Mouse (Mus musculus): ENCODE results near the gene Kremen1. TPM values are rescaled to one million over a fixed set of nuclear protein-coding genes. Genes with fewer than 3 reads are reported as not detected.
A peak's percentile ranks its signal among the peaks of the same experiment; 100 is the strongest.

Gene Kremen1
- polyA plus RNA-seq, 1 experiment from 2014 or later = 24.2 TPM

DNA sequence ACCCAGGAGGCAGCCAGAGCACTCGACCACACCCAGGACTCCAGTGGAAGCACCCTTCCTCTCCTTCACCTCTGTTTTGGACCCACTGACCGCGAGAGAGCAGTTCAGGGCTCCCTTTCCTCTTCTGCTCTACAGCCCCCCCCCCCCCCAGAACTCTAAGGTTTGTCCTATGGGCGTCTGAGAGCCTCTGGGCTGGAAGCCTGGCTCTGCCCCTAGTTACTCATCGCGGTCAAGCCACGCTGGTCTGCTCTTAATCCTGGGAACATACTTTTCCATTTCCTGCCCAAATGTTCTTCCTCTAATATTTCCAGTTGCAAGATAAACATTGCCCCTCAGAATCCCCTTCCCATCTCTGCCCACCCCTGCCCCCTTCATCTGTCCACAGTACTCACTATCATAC, 15.9 kb downstream of the Kremen1 start:
- no peak for ATAC-seq (ENCODE audit: insufficient number of reproducible peaks, insufficient read depth, low FRiP score, low TSS enrichment, low read depth)
- no peaks in the 10 kb centered on the region for H3K9me3 ChIP-seq
- no peak overlapping the region for H3K9ac ChIP-seq (replicated peaks)
- peaks cover 32% of the 10 kb centered on the region for H3K4me1 ChIP-seq (replicated peaks)
- H3K27me3 ChIP-seq = no peaks in the 10 kb centered on the region
- peaks cover 15% of the 10 kb centered on the region; the same call in 1 of the 2 replicates for H3K36me3 ChIP-seq
- 82% methylated on average over 7 of the region's 7 CpGs for WGBS
- H3K4me2 ChIP-seq = no peak overlapping the region
- peak overlapping the region; percentile 78; the same call in 1 of the 2 replicates for H3K27ac ChIP-seq
- no peak overlapping the region for H3K4me3 ChIP-seq (replicated peaks)

DNA sequence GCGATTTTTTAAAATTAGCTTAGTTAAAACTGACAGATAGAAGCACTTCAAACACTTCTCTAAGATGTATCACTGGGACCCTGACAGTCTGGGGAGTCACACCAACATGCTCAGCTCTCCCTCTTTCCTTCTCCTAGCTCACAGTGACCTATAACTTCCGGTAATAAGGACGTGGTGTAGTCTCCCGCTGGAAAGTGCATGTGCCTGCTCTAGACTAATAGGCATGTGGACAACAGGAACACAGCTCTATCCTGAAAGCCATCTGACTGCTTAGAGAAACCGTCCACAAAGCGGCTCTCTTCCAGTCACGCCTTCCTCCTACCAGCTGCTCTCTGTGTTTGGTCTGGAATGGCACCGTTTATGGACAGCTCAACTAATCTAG, 16.6 kb downstream of the Kremen1 start:
- peak overlapping the region; percentile 53 for H3K4me2 ChIP-seq
- 0 out of 2 replicates have a peak, but pooled peaks have one; percentile 38 for ATAC-seq (ENCODE audit: insufficient number of reproducible peaks, insufficient read depth, low FRiP score, low TSS enrichment, low read depth)
- peaks cover 15% of the 10 kb centered on the region; the same call in 1 of the 2 replicates for H3K36me3 ChIP-seq
- peak overlapping the region; percentile 45; the same call in 1 of the 2 replicates for H3K9ac ChIP-seq (replicated peaks)
- H3K4me3 ChIP-seq (replicated peaks) = no peak overlapping the region
- H3K4me1 ChIP-seq (replicated peaks) = peaks cover 39% of the 10 kb centered on the region
- WGBS = 11% methylated on average over 8 of the region's 8 CpGs
- peak overlapping the region; percentile 78 for H3K27ac ChIP-seq
- no peaks in the 10 kb centered on the region for H3K27me3 ChIP-seq
- no peaks in the 10 kb centered on the region for H3K9me3 ChIP-seq

DNA sequence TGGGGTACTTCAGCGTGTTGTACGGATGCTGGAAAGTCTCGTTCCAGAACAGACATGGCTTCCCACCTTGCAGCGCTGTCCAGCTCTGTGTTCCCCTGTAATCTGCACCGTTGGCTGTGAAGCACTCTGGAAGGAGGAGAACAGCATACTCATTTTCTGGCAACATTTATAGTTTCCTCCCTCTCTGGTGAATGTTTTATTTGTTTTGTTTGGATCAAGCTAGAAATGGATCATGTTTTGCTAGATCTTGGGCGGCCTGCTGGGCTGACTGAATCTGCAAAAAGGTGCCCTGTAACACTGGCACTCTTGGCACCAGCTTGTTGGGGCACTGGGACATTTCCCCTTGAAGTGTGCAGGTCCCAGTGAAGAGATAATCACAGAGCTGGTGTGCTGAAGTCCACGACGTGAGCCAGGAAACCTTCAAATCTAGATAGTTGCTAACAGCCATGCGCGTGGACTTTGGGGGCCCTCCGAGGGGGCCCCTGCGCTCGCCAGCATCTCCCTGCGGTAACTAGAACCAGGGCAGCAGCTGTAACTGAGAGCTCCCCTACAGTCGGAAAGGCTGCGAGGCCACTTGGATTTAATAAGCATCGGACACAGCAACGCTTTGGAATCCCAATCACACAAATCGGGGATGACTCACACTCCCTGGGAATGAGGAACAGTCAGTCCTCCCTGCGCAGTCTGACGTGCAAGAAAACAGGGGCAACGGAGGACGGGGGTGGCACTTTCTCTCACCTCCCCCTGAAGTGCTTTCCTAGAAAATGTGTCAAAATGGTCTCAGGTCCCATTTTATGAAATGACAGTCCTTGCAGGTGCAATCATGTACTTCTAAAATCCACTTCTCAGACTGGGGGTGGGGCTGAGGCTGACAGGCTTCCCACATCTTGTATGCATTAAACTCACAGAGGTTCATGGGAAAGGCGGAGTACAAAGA, 17.3 kb downstream of the Kremen1 start:
- peak overlapping the region; percentile 16; the same call in 1 of the 2 replicates for H3K4me3 ChIP-seq (replicated peaks)
- peaks cover 15% of the 10 kb centered on the region; the same call in 1 of the 2 replicates for H3K36me3 ChIP-seq
- no peaks in the 10 kb centered on the region for H3K9me3 ChIP-seq
- no peak for ATAC-seq (ENCODE audit: insufficient number of reproducible peaks, insufficient read depth, low FRiP score, low TSS enrichment, low read depth)
- no peaks in the 10 kb centered on the region for H3K27me3 ChIP-seq
- 39% methylated on average over 24 of the region's 24 CpGs for WGBS
- H3K9ac ChIP-seq (replicated peaks) = peak overlapping the region; percentile 45; the same call in 1 of the 2 replicates
- H3K27ac ChIP-seq = peak overlapping the region; percentile 78
- H3K4me1 ChIP-seq (replicated peaks) = peaks cover 45% of the 10 kb centered on the region
- H3K4me2 ChIP-seq = peak overlapping the region; percentile 53

DNA sequence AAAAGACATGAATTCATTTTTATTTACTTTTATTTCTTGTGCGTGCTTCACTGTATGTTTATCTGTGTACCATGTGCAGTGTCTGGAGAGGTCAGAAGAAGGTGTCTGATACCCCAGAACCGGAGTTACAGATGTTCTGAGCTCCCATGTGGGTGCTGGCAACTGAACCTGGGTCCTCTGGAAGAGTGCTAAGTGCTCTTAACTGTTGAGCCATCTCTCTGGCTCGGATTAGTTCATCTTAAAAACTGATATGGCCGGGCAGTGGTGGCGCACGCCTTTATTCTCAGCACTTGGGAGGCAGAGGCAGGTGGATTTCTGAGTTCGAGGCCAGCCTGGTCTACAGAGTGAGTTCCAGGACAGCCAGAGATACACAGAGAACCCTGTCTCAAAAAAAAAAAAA, 18.1 kb downstream of the Kremen1 start:
- 94% methylated on average over 7 of the region's 7 CpGs for WGBS
- Histone ChIP-seq H3K4me1 (replicated peaks) (peaks cover 40% of the 10 kb centered on the region), H3K4me2 (no peak overlapping the region), H3K36me3 (peaks cover 16% of the 10 kb centered on the region; the same call in 1 of the 2 replicates), H3K9me3 (no peaks in the 10 kb centered on the region), H3K9ac (replicated peaks) (no peak overlapping the region), H3K4me3 (replicated peaks) (no peak overlapping the region), H3K27ac (no peak overlapping the region), H3K27me3 (no peaks in the 10 kb centered on the region)
- no peak for ATAC-seq (ENCODE audit: insufficient number of reproducible peaks, insufficient read depth, low FRiP score, low TSS enrichment, low read depth)

DNA sequence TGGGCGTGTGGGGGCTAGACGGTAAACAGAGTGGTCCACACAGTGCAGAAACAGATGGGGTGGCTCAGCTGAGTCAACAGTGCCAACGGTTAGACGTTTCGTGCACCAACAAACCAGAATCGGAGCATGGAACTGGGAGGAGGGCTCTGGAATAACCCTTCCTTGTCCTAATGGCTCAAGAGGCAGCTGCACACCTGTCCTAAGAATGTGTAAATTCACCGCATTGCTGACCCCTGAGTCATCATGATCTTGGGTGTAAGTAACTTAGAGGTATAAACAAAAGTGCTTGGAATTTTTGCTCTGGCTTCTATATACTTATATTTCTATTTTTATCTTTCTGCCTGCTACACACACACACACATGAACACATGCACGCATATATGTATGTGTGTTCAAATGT, 19.2 kb downstream of the Kremen1 start:
- Histone ChIP-seq H3K9me3 (no peaks in the 10 kb centered on the region), H3K36me3 (peaks cover 27% of the 10 kb centered on the region), H3K27ac (0 out of 2 replicates have a peak overlapping the region, but pooled peaks have one; percentile 7), H3K4me3 (replicated peaks) (no peak overlapping the region), H3K4me1 (replicated peaks) (peaks cover 40% of the 10 kb centered on the region), H3K27me3 (no peaks in the 10 kb centered on the region), H3K9ac (replicated peaks) (no peak overlapping the region), H3K4me2 (no peak overlapping the region)
- ATAC-seq (ENCODE audit: insufficient number of reproducible peaks, insufficient read depth, low FRiP score, low TSS enrichment, low read depth) = no peak
- WGBS = 92% methylated on average over 8 of the region's 8 CpGs

DNA sequence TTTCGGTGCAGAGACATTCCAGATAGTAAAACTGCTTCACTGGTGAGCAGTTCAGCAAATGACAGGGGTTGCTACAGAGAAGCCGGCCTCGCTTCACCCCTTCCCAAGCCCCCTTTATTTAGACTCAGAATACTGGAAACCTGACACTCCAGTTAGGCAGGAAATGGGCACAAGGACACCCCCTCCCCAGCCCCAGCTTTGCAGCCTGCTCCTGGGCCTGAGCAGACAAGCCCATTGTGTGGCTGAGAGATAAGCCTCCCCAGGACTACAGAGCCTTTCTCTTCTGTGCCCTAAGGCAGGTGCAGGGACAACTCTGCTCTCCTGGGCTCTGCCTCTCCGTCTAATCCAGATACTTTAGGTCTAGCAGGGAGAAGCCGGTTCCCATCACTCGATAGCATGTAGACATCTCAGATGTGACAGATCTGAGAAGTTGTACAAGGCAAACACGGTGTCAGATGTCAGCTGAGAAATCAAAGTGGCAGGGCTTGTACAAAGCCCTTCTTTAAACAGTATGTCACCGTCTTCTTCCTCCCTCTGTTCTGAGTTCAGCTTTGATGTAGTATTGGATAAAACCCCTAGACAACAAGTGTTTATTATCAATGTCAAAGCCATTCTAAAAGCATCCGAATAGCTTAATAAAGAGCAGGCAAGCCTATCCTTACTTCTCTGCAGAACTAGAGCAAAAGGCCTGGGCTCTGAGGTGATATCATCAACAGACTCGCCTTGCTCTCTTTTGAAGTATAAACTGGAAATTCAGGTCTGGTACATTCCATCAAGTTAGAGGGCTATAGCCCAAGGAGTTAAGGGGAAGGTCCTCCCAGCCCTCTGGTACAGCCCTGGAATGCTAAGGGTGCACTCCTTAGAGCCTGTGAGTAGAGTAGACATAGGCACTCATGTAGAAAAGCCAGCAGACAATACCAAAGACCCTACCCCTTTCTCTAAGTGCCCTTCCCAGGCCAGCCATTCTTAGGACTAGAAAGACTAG, 21.4 kb downstream of the Kremen1 start:
- no peaks in the 10 kb centered on the region for H3K9me3 ChIP-seq
- H3K9ac ChIP-seq (replicated peaks) = no peak overlapping the region
- no peaks in the 10 kb centered on the region for H3K27me3 ChIP-seq
- H3K27ac ChIP-seq = peak overlapping the region; percentile 72
- ATAC-seq (ENCODE audit: insufficient number of reproducible peaks, insufficient read depth, low FRiP score, low TSS enrichment, low read depth) = peak; percentile 37
- H3K36me3 ChIP-seq = peaks cover 30% of the 10 kb centered on the region
- H3K4me1 ChIP-seq (replicated peaks) = peaks cover 34% of the 10 kb centered on the region
- peak overlapping the region; percentile 33 for H3K4me2 ChIP-seq
- H3K4me3 ChIP-seq (replicated peaks) = no peak overlapping the region
- WGBS = 7% methylated on average over 10 of the region's 10 CpGs

DNA sequence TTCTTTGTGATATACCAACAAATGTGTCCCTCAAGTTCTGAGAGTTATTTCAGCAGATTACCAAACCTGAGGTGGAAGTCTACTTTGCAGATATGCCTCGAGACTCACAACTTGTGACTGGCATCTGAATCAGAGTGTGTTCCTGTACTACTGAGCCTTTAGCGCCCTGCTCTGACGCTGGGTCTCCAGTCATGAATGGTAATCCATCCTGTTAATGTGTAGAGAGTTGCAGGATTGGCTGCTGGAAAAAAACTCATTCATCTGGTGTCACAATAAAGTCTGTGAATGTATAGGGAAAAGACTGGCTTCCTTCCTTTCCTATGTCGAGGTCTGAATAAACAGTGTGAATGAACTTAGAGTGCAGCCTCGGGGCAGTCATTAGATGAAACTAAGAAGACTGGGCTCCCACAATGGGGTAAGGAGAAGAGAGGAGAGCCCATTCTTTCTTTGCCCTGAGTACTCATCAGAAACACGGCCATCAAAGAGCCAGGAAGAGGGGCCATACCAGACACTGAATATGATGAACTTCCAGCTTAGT, 41.4 kb downstream of the Kremen1 start:
- WGBS = 71% methylated on average over 6 of the region's 6 CpGs
- no peak overlapping the region for H3K9ac ChIP-seq (replicated peaks)
- no peak overlapping the region for H3K4me3 ChIP-seq (replicated peaks)
- ATAC-seq (ENCODE audit: insufficient number of reproducible peaks, insufficient read depth, low FRiP score, low TSS enrichment, low read depth) = no peak
- no peaks in the 10 kb centered on the region for H3K9me3 ChIP-seq
- no peak overlapping the region for H3K27ac ChIP-seq
- no peak overlapping the region for H3K4me2 ChIP-seq
- no peaks in the 10 kb centered on the region for H3K27me3 ChIP-seq
- H3K36me3 ChIP-seq = no peaks in the 10 kb centered on the region
- H3K4me1 ChIP-seq (replicated peaks) = peaks cover 12% of the 10 kb centered on the region

DNA sequence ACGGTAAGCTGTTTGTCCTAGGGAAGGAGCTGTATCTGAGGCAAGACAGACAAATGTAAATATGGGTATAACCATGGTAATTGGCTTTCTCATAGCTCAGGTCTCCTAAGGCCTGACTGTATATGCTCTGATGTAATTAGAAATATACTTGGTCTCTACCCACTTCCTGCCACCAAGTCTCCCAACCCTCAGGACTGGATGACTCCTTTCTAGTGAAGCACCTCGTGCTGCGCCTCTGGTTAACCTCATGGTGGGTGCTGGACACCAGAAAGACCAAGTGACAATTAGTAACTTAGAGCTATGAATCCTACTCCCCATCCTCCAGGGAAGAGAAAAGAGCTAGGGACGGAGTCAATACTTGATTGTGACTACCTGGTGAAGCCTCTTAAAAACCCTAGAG, 42.0 kb downstream of the Kremen1 start:
- Histone ChIP-seq H3K9me3 (no peaks in the 10 kb centered on the region), H3K9ac (replicated peaks) (no peak overlapping the region), H3K27me3 (no peaks in the 10 kb centered on the region), H3K4me1 (replicated peaks) (peaks cover 12% of the 10 kb centered on the region), H3K36me3 (peaks cover 3% of the 10 kb centered on the region; the same call in 1 of the 2 replicates), H3K4me3 (replicated peaks) (no peak overlapping the region), H3K4me2 (no peak overlapping the region), H3K27ac (no peak overlapping the region)
- ATAC-seq (ENCODE audit: insufficient number of reproducible peaks, insufficient read depth, low FRiP score, low TSS enrichment, low read depth) = no peak
- 86% methylated on average over 4 of the region's 4 CpGs for WGBS

DNA sequence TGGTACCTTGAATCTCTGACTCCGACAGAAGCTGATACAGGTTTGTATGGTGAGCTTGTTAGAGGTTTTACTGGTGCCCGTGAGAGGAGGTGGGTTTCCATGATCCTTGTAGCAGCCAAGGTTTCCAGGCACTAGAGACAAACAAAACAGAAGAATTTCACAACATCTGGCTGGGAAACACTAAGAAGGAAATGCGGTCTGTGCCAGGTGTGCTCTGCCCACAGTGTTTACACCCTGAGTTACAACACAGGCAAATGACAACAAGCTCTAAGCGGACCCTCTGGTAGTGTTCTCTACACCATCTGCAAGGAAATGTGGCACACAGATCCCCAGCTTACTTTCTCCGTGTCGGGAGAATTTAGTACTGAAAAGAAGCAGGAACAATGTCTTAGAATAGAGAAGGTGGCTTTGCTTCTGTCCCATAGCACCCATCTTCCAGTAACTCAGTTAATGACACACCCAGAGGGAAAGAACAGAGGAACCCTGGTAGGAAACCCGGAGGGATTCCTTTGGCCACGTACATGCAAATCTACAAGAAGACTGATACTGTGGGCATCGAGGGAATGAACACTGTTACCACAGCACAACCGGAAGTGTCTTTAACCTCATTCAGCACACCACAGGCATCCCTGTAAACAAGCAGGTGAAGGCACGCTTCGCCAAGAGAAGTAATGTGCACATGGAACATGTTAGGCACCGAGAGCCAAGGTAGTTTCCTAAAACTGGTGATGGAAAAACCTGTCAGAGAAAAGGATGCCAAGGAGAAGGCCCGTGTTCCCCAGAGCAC, 45.8 kb downstream of the Kremen1 start:
- Histone ChIP-seq H3K36me3 (peaks cover 12% of the 10 kb centered on the region; the same call in 1 of the 2 replicates), H3K9me3 (no peaks in the 10 kb centered on the region), H3K27me3 (no peaks in the 10 kb centered on the region), H3K4me2 (no peak overlapping the region), H3K4me3 (replicated peaks) (no peak overlapping the region), H3K9ac (replicated peaks) (no peak overlapping the region), H3K27ac (no peak overlapping the region), H3K4me1 (replicated peaks) (no peaks in the 10 kb centered on the region; the same call in 1 of the 2 replicates)
- 85% methylated on average over 14 of the region's 14 CpGs for WGBS
- no peak for ATAC-seq (ENCODE audit: insufficient number of reproducible peaks, insufficient read depth, low FRiP score, low TSS enrichment, low read depth)

DNA sequence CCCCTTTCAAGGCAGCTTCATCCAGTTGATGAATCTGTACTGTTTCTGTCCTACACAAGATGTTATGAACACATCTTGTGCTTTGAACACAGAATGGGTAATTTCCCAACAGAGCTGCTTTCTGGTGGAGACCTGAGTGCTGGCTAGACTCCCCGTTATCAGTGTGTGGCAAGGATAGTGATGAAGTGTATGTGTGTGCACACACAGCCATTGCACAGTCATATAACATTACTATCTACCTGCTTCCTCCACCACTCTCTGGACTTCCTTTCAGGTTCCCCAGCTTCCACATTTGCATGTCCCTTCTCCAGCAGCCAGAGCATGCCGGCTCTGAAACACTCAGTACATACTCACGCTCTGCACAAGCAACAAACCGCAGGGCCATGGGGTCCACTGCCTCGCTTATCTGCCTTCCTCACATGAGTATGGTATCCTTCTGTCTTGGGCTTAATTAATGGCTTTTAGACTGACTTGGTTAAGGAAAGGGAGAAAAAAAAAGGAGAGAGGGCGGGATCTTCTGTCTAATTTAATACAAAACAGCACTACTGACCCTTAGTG, 46.8 kb downstream of the Kremen1 start:
- H3K9me3 ChIP-seq = no peaks in the 10 kb centered on the region
- H3K4me1 ChIP-seq (replicated peaks) = no peaks in the 10 kb centered on the region
- H3K4me2 ChIP-seq = no peak overlapping the region
- ATAC-seq (ENCODE audit: insufficient number of reproducible peaks, insufficient read depth, low FRiP score, low TSS enrichment, low read depth) = no peak
- no peaks in the 10 kb centered on the region for H3K27me3 ChIP-seq
- 86% methylated on average over 6 of the region's 6 CpGs for WGBS
- no peak overlapping the region for H3K4me3 ChIP-seq (replicated peaks)
- H3K36me3 ChIP-seq = peaks cover 16% of the 10 kb centered on the region
- no peak overlapping the region for H3K27ac ChIP-seq
- H3K9ac ChIP-seq (replicated peaks) = no peak overlapping the region
